Mouse (Mus musculus): ENCODE data around the gene Gpalpp1. TPM values are rescaled to one million over a fixed set of nuclear protein-coding genes. Genes with fewer than 3 reads are reported as not detected.

The Gpalpp1 gene
- 16.2 and 18.3 TPM in 2 replicates for polyA plus RNA-seq (2016; fragmentation: Nextera tagmentation; extraction: Ambion mirVana)

DNA sequence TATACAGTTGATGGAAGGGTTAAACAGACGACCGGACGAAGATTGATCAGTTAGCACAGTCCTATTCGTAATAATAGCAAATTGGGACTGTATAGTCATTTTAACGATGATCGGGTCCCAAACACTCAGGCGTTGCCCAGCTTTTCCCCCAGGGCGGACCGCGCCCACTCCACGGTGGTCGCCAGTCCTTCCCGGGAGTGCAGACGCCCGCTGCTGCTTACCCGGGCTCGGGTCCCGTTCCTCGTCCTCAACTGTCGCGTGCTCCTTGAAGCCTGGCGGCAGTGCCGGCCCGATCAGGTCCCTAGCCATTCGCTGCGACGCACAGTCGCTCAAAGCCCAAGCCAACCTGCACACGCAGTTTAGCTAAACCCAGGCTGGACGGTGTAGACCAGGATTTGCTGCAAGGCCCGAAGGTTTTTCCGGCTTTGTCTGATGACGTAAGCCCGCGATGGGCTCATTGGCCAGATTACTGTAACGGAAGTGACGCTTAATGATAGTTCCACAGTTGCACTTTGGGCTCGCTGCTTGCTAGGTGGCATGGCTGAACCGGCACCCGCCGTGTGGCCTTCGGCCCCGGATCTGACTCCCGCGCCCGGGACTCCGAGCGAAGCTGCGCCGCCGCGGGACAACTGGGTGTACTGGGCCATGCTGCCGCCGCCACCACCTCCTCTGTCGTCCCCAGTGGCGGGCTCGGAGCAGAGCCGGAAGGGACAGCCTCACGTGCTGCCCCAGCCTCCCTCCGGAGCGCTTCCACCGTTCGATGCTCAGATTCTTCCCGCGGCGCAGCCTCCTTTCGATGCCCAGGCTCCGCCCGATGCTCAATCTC, at the start of gene Gpalpp1, which contains the start of gene Nufip1:
Gene Gpalpp1 (minus strand): TSS at position 365 of the 826 bp plus-strand sequence.
Gene Nufip1 (plus strand): TSS at position 496 of the 826 bp plus-strand sequence.
- Histone ChIP-seq H3K36me3 (peaks cover 24% of the 10 kb centered on the region), H3K9ac (peak within 1 kb of the TSS; percentile 86), H3K27ac (peak within 1 kb of the TSS; percentile 60; the same call in 1 of the 2 replicates), H3K4me3 (peak within 1 kb of the TSS; percentile 91), H3K27me3 (replicated peaks) (no peaks in the 10 kb centered on the region), H3K4me2 (replicated peaks) (peak within 1 kb of the TSS; percentile 92), H3K9me3 (no peaks in the 10 kb centered on the region), H3K4me1 (peaks cover 12% of the 10 kb centered on the region)
- peak; percentile 99 for ATAC-seq (ENCODE audit: low FRiP score, low read depth)
- WGBS, result under 1% methylated on average over 69 of the region's 69 CpGs

DNA sequence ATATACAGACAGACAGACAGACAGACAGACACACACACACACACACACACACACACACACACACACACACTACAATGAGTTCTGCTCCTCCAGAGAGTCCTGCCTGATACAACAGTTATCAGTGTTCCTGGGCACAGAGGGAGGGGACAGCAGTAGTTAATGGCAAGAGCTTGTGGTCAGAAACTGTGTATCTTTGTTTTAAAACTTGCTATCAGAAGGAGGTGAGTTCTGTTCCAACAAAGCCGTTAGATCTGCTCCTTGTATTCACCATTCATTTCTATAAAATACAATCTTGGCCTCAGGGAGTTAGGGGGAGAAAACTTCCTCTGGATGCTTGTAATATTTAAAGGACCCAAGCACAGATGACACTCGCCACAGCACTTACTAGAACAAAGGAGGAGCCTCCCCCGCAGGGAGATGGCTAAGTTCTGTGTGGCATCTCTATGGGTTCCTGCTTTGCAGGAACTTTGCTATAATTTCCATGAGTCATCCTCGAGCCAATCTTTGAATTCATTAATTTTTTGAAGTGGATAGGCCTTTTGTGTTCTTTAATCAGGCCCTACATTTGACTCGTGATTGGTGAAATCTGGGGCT, 47.7 kb upstream of the Gpalpp1 start:
- 65% methylated on average over 5 of the region's 5 CpGs for WGBS
- H3K4me2 ChIP-seq (replicated peaks), result no peak overlapping the region
- H3K9me3 ChIP-seq, result no peaks in the 10 kb centered on the region
- H3K27ac ChIP-seq, result no peak overlapping the region
- no peak for ATAC-seq (ENCODE audit: low FRiP score, low read depth)
- no peaks in the 10 kb centered on the region for H3K4me1 ChIP-seq
- no peaks in the 10 kb centered on the region for H3K27me3 ChIP-seq (replicated peaks)
- H3K36me3 ChIP-seq, result no peaks in the 10 kb centered on the region
- H3K4me3 ChIP-seq, result no peak overlapping the region
- H3K9ac ChIP-seq, result no peak overlapping the region

DNA sequence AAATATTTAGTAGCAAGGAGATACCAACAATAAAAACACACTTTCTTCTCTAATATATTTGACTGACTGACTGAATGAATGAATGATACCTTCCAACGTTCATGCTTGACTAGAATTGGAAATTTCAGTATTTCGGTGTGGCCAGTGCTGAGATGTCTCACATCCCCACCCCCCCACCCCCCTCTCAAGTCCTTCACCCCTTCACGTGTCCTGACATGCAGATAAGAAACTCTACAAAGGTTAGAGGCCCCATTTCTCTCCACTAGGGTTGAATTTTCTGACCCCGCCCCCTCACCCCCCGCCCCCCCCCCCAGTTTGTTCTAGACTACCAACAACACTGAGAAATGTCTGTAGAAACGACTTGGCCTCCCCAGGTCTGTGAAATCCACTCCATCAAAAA, 43.3 kb upstream of the Gpalpp1 start:
- WGBS, result 27% methylated on average over 6 of the region's 6 CpGs
- ATAC-seq (ENCODE audit: low FRiP score, low read depth), result no peak
- Histone ChIP-seq H3K27me3 (replicated peaks) (no peaks in the 10 kb centered on the region), H3K4me2 (replicated peaks) (peak overlapping the region; percentile 70; the same call in 1 of the 2 replicates), H3K36me3 (no peaks in the 10 kb centered on the region), H3K9me3 (no peaks in the 10 kb centered on the region), H3K27ac (no peak overlapping the region), H3K4me3 (no peak overlapping the region), H3K4me1 (no peaks in the 10 kb centered on the region), H3K9ac (no peak overlapping the region)

DNA sequence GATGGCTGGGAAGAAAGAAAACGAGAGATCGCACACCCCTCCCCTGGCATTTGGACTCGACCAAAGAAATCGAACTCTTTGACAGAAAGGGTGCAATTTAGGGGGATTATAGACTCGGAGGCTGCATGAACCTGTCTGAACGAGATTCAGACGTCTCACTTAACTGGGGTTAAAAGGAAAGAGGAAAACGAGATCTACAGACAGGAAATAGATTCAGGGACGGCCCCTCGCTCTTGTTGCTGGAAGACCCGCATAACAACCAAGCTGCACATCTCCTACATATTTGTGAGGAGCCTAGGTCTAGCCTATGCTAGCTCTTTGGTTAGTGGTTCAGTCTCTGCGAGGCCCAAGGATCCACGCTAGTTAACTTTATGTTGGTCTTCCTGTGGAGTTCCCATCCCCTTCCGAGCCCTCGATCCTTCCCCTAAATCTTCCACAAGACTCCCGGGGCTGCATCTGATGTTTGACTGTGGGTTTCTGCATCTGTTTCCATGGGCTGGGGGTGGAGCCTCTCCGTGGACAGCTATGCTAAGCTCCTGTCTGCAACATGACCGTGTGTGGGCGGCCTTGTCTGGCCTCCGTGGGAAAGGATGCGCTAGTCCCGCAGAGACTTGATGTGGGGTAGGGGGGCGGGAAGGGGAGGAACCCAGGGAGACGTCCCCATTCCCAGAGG, 42.6 kb upstream of the Gpalpp1 start:
- peak overlapping the region; percentile 70 for H3K4me2 ChIP-seq (replicated peaks)
- H3K4me1 ChIP-seq, result no peaks in the 10 kb centered on the region
- ATAC-seq (ENCODE audit: low FRiP score, low read depth), result peak; percentile 22; the same call in 1 of the 2 replicates
- no peaks in the 10 kb centered on the region for H3K27me3 ChIP-seq (replicated peaks)
- H3K27ac ChIP-seq, result peak overlapping the region; percentile 92; the same call in 1 of the 2 replicates
- H3K9me3 ChIP-seq, result no peaks in the 10 kb centered on the region
- peak overlapping the region; percentile 27 for H3K9ac ChIP-seq
- WGBS, result 4% methylated on average over 24 of the region's 24 CpGs
- no peaks in the 10 kb centered on the region for H3K36me3 ChIP-seq
- peak overlapping the region; percentile 21 for H3K4me3 ChIP-seq

DNA sequence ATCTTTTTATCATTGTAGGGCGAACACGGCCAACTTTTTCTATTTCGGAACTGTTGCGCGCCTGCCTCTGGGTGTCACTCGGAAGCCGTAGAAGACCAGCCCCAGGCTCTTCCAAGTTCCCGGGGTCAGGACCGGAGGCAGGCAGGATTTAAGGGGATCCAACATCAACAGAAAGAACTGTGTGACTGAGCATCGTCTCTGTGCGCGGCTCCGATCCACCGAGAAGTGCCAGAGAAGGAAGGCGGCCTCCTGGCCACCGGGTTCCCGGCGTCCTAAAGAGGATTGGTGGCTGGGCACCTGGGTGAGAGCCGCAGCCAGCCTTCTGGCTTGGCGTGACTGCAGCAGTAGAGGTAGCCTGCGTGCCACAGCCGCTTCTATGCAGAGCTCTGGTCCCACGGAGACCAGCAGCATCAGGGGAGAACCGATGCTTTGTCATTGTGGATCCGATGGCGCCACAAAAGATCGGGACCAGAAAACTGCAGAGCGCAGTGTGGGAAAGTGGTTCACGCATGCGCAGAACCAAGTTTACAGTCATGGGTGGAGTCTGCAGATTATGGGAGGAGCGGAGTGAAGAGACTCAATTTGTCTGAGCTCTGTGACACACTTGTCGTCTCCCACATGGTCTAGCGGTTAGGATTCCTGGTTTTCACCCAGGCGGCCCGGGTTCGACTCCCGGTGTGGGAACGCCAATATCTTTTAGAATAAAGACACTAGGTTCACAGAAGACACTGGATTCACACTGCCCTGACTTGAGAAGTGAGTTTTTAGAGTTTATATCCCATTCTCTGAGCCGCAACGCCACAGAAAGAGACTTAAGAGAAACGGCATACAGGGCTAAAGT, 41.8 kb upstream of the Gpalpp1 start:
- under 1% methylated on average over 41 of the region's 41 CpGs for WGBS
- Histone ChIP-seq H3K4me1 (no peaks in the 10 kb centered on the region), H3K4me2 (replicated peaks) (peak overlapping the region; percentile 70), H3K9ac (peak overlapping the region; percentile 85), H3K27ac (peak overlapping the region; percentile 92), H3K36me3 (no peaks in the 10 kb centered on the region), H3K4me3 (peak overlapping the region; percentile 64), H3K9me3 (no peaks in the 10 kb centered on the region), H3K27me3 (replicated peaks) (no peaks in the 10 kb centered on the region)
- ATAC-seq (ENCODE audit: low FRiP score, low read depth), result peak; percentile 94

DNA sequence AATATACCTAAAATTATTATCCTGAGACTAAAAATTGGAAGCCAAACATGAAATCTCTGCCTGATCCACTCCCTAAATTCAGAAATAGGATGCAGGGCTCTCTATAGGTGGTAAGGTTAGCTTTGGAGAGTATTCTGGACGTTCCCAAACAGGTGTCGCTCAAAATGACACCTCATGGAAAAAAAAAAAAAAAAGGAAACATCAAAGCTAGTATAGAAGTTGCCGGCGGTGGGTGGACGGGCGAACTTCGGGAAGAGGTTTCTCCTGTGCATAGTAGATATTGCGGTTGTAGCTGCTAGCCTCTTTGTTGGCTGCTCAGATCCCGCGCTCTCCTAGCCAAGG, 41.2 kb upstream of the Gpalpp1 start:
- no peaks in the 10 kb centered on the region for H3K4me1 ChIP-seq

DNA sequence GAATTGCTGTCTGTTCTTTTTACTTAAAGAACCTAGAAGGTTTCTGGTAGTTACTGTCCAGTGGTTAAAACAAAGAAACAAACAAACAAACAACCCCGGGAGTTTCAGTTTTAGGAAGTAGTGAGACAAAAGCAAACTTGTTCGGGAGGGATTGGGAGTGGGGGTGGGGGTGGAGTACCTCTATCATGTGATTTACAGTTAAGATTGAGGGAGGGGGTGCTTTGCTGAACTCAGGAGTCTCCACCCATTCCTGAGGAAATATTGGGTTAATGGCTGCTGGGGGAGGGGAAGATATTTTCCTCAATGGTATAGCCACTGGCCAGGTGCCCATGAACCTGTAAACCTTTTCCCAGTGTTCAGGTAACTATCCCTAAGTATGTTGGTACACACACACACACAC, 40.5 kb upstream of the Gpalpp1 start:
- H3K9ac ChIP-seq, result no peak overlapping the region
- no peaks in the 10 kb centered on the region for H3K27me3 ChIP-seq (replicated peaks)
- no peak for ATAC-seq (ENCODE audit: low FRiP score, low read depth)
- 69% methylated on average over 2 of the region's 2 CpGs for WGBS
- H3K4me2 ChIP-seq (replicated peaks), result no peak overlapping the region
- H3K36me3 ChIP-seq, result no peaks in the 10 kb centered on the region
- H3K4me3 ChIP-seq, result no peak overlapping the region
- H3K9me3 ChIP-seq, result no peaks in the 10 kb centered on the region
- H3K4me1 ChIP-seq, result no peaks in the 10 kb centered on the region
- no peak overlapping the region for H3K27ac ChIP-seq

More for the DNA sequence above, 41.2 kb upstream of the Gpalpp1 start:
- H3K36me3 ChIP-seq, result no peaks in the 10 kb centered on the region
- H3K9me3 ChIP-seq, result no peaks in the 10 kb centered on the region
- peak overlapping the region; percentile 70 for H3K4me2 ChIP-seq (replicated peaks)
- no peak overlapping the region for H3K27ac ChIP-seq
- H3K9ac ChIP-seq, result peak overlapping the region; percentile 85; the same call in 1 of the 2 replicates
- 3% methylated on average over 10 of the region's 10 CpGs for WGBS
- peak overlapping the region; percentile 64 for H3K4me3 ChIP-seq
- no peak for ATAC-seq (ENCODE audit: low FRiP score, low read depth)
- H3K27me3 ChIP-seq (replicated peaks), result no peaks in the 10 kb centered on the region

DNA sequence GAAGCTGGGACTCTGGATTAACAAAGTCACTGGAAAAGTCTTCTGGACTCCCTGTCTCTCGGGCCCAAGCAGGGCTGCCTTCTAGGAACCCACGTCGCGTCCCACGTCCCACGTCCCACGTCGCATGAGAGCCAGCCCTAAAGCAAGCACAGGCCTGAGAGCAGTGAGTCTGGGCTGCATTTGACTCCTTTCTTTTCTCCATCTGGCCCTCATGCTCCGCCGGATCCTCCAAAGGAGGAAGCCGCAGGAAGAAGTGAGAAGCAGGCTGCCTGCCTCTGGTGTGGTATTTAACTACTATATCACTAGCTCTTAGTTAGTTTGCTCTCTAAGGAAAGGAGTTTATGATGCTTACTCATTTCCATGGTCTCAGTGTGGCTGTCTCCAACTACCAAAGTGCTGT, 39.9 kb upstream of the Gpalpp1 start:
- Histone ChIP-seq H3K9ac (no peak overlapping the region), H3K4me1 (no peaks in the 10 kb centered on the region), H3K4me2 (replicated peaks) (no peak overlapping the region), H3K27me3 (replicated peaks) (no peaks in the 10 kb centered on the region), H3K4me3 (no peak overlapping the region), H3K36me3 (no peaks in the 10 kb centered on the region), H3K9me3 (no peaks in the 10 kb centered on the region), H3K27ac (no peak overlapping the region)
- 88% methylated on average over 11 of the region's 11 CpGs for WGBS
- no peak for ATAC-seq (ENCODE audit: low FRiP score, low read depth)

DNA sequence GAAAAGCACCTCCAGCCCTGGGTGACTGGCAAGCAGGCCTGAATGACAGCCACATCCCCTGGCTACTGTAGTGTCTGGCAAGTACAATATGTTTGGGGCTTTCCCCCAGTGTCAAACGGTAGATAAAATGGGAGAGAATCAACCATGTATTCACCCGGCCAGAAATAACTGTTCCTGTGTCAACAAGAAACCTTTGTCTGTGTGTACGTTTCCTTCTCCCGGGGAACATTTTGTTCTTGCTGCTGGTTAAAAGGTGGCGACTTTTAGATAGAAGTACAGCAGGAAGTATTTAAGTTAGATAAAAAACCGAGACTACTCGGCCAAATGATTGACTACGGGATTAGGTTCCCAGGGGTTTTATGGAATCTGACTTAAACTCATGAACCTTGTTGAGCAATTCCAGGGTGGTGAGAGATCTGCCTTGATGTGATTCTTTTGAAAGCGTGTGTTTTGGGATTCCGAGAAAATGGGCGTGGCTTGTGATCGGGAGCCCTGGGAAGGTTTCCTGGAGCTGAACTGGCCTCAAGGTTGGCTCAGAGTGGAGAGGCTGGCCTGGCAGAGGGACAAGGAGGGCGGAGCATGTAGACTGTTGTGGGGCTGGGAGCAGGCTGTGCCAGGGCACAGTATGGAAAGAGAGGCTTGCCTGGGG, 39.1 kb upstream of the Gpalpp1 start:
- Histone ChIP-seq H3K9ac (no peak overlapping the region), H3K36me3 (no peaks in the 10 kb centered on the region), H3K27me3 (replicated peaks) (no peaks in the 10 kb centered on the region), H3K27ac (no peak overlapping the region), H3K4me2 (replicated peaks) (peak overlapping the region; percentile 30), H3K4me3 (no peak overlapping the region), H3K4me1 (no peaks in the 10 kb centered on the region), H3K9me3 (no peaks in the 10 kb centered on the region)
- 45% methylated on average over 13 of the region's 13 CpGs for WGBS
- ATAC-seq (ENCODE audit: low FRiP score, low read depth), result no peak

DNA sequence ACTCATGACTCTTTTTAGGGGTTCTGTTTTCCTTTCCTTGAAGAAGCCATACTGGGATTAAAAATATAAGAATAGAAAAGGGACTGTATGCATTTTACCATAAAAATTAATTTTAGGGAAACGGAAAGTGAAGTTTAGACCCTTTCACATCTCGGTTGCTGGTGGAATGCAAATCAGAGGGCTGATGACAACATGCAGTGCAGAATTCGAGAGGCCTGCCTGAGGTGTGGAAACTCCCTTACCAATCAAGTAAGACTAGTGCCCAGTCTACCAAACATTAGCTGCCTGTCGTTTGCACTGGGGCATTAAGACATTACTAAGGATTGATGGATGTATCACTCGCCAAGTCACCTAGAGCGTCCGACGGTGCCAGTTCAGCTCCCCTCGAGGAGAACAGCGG, 37.7 kb upstream of the Gpalpp1 start:
- Histone ChIP-seq H3K9ac (no peak overlapping the region), H3K9me3 (no peaks in the 10 kb centered on the region), H3K27me3 (replicated peaks) (no peaks in the 10 kb centered on the region), H3K27ac (no peak overlapping the region), H3K4me2 (replicated peaks) (no peak overlapping the region), H3K4me1 (no peaks in the 10 kb centered on the region), H3K36me3 (no peaks in the 10 kb centered on the region), H3K4me3 (no peak overlapping the region)
- 87% methylated on average over 10 of the region's 10 CpGs for WGBS
- ATAC-seq (ENCODE audit: low FRiP score, low read depth), result no peak

DNA sequence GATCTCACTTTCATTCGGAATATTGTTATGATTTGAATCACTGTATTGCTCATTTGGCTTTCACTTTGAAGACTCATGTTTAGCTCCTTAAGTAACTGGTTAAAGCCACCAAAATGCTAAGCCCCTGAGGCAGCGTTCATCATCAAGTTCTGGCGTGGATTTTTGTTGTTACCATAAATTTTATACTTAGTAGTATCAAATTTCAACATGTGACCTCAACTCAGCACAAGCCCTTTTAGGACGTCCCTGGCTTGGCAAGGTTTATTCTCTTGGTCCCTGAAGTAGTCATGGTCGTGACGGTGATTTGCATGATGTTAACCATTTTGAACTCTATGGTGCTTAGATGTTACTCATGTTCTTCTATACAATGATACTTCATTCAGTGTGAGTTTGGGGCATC, 36.5 kb upstream of the Gpalpp1 start:
- Histone ChIP-seq H3K4me3 (no peak overlapping the region), H3K36me3 (no peaks in the 10 kb centered on the region), H3K27ac (no peak overlapping the region), H3K27me3 (replicated peaks) (no peaks in the 10 kb centered on the region), H3K4me2 (replicated peaks) (no peak overlapping the region), H3K4me1 (no peaks in the 10 kb centered on the region), H3K9me3 (no peaks in the 10 kb centered on the region), H3K9ac (no peak overlapping the region)
- ATAC-seq (ENCODE audit: low FRiP score, low read depth), result no peak
- 82% methylated on average over 6 of the region's 6 CpGs for WGBS

Measured in neural tube, embryonic 12.5 days (tissue).